Mouse (Mus musculus): ENCODE results near the gene AL607142.1.

AL607142.1 gene

GRCm38 (mm10) chr4:120056451-120056850 is 8.3 kb upstream of the AL607142.1 start:
- DNase-seq (ENCODE audit: low read depth, low spot score): no peak

DNA sequence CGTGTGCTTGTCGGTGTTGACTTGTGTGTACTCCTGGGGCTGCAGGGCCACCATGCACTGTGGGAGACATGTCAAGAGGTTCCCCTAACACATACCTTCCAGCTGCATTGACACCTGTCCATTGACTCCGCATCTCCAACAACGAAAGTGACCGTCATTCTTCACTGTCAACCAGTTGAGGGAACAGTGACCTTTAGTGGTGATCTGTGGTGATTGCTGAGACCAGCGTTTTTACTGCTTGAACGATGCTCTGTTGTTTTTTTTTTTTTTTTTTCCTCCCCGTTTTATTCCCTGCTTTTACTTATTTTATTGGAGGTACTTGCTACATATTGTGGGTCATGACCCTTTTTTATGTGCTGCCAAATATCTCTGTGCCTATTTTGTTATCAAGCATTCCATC is 7.3 kb upstream of the AL607142.1 start:
- DNase-seq (ENCODE audit: low read depth, low spot score): no peak

GRCm38 (mm10) chr4:120058157-120058556 is 6.6 kb upstream of the AL607142.1 start:
- DNase-seq (ENCODE audit: low read depth, low spot score): no peak

DNA sequence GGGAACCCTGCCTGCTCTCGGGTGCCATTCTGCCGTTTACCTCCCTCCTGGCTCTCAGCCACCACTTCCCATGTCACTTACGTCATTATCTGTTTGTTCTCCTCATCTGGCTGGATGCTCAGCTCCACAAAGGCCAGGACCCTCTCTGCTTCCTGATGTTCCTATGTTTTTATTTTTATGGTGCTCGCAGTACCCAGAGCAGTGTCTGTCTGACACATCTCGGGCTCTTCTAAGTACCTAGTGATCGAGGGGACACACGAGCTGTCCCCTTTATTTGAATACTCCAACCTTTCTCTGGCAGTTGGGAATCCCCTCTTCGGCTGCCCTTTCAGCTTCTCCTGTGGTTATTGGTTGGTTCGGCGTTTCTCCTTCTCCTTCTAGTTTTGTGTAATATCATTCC is 6.0 kb upstream of the AL607142.1 start:
- no peak for DNase-seq (ENCODE audit: low read depth, low spot score)

GRCm38 (mm10) chr4:120061727-120062126 is 3.1 kb upstream of the AL607142.1 start:
- DNase-seq (ENCODE audit: low read depth, low spot score): no peak

GRCm38 (mm10) chr4:120062198-120062597 is 2.6 kb upstream of the AL607142.1 start:
- no peak for DNase-seq (ENCODE audit: low read depth, low spot score)

GRCm38 (mm10) chr4:120062754-120063153 is 2.0 kb upstream of the AL607142.1 start:
- no peak for DNase-seq (ENCODE audit: low read depth, low spot score)

GRCm38 (mm10) chr4:120063353-120064124 is 1.3 kb upstream of the AL607142.1 start:
- DNase-seq (ENCODE audit: low read depth, low spot score): no peak

- no peak for DNase-seq (ENCODE audit: low read depth, low spot score)
Measured at GRCm38 (mm10) chr4:120066841-120067591, 2.2 kb downstream of the AL607142.1 start.

- no peak for DNase-seq (ENCODE audit: low read depth, low spot score)
Measured at GRCm38 (mm10) chr4:120067592-120068235, 2.9 kb downstream of the AL607142.1 start.

DNA sequence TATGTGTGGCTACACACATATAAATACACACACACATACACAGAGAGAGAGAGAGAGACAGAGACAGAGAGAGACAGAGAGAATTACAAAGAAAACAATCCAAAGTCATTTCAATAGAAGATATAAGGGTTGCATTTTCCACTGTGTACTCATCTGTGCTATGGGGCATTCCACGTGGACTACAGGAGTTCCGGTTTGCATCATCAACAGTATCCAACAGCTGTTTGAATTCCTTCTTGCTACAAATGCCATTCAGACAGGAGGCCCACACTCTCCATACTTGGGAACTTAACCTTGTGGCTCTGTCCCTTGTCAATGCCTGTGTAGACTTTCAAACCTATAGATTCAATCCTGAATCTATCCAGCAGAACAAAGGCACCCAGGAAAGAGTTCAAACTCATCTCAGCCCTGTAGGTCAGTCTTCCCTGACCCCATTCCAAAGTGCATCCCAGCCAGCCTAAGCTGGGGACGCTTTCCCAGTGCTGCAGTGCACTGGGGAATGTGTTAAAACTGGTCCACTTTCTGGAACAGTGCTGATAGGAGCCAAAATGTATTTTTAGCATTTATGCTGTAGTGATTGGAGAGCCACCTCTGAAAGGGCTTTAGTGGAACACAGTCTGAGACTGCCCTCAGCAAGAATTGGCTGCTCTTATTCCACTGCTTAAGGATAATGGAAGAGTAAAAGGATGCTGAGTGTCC is 4.2 kb downstream of the AL607142.1 start:
- no peak for DNase-seq (ENCODE audit: low read depth, low spot score)

GRCm38 (mm10) chr4:120069582-120069980 is 4.8 kb downstream of the AL607142.1 start:
- DNase-seq (ENCODE audit: low read depth, low spot score): no peak

- DNase-seq (ENCODE audit: low read depth, low spot score): no peak
Measured at GRCm38 (mm10) chr4:120071411-120071810, 6.6 kb downstream of the AL607142.1 start.

- no peak for DNase-seq (ENCODE audit: low read depth, low spot score)
Measured at GRCm38 (mm10) chr4:120071842-120072507, 7.2 kb downstream of the AL607142.1 start.

DNA sequence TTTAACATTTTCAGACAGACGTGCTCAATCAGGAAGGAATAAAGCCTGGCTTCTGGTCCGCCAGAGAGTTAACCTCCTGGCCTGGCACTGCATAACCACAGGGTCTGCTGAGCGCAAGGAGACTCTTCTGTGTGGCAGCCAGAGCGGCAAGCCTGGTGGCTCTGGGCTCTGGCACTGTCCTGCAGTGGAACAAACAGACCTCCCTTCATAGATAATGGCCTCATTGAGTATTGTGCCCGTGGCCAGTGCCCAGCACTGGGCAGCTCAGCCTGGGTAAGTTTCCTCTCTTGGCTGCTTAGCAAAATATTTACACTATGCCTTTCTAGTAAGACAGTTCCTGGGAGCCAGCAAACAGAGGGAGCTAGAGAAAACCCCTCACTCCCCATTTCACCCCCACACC is 9.3 kb downstream of the AL607142.1 start:
- DNase-seq (ENCODE audit: low read depth, low spot score): no peak

- no peak for DNase-seq (ENCODE audit: low read depth, low spot score)
Measured at GRCm38 (mm10) chr4:120077322-120077721, 12.5 kb downstream of the AL607142.1 start.

DNA sequence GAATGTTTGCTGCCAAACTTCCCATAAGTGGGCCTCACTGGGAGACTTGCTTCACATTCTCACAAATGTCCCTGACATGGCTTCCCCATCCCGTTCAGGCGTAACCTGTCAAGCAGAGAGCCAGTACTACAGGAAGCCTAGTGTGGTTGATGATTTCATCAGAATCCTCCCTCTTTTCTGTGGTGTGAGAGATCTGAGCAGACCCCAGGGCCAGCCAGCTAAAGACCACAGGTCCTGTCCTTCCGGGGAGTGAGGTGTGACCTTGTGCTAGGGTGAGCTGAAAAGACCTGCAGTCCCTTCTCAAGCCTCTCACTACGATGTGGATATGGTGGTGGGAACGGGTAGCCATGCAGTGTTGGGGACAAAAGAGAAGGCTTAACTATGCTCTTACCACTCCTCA is 17.7 kb downstream of the AL607142.1 start:
- no peak for DNase-seq (ENCODE audit: low read depth, low spot score)

DNA sequence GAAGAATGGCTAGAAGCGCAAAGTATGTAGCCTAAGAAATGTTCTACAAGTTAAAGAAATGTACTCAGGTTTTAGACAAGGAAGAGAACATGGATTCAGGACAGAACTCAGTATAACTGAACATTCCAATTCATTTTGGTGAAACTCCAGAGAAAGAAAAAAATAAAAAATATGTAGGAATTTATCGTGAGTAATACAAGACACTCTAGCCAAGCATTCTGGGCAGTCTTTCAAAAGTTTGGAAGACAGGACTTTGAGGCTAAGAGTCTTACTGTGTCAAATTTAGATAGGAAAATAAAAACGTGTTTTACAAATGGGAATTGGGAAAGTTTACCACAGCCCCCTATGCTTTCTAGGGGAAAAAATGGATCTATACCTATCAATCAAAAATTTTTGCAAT is 18.9 kb downstream of the AL607142.1 start:
- DNase-seq (ENCODE audit: low read depth, low spot score): no peak

- no peak for DNase-seq (ENCODE audit: low read depth, low spot score)
Measured at GRCm38 (mm10) chr4:120089536-120089935, 24.7 kb downstream of the AL607142.1 start.

- no peak for DNase-seq (ENCODE audit: low read depth, low spot score)
Measured at GRCm38 (mm10) chr4:120091997-120092783, 27.4 kb downstream of the AL607142.1 start.

- no peak for DNase-seq (ENCODE audit: low read depth, low spot score)
Measured at GRCm38 (mm10) chr4:120096935-120097334, 32.1 kb downstream of the AL607142.1 start.
